10 mouse cellular contexts compared by ENCODE assay signal in genomic region chr12:108338572-108339190, GRCm38 (mm10). TPM values are rescaled to one million over a fixed set of nuclear protein-coding genes. Genes with fewer than 3 reads are reported as not detected.
DNase-seq lines count a peak whose midpoint lies in the region; TF ChIP-seq lines count a peak whose summit lies in the region.
"Had no signal": no experiment of that assay in that cellular context is flagged by ENCODE, and none has a peak within 500 bp of the region (broad histone marks: within the 10 kb centered on the region; RNA-seq: fewer than 3 reads in every experiment).

No protein-coding gene starts in this region.

- DNase-seq in gastrocnemius, adult 2 months: peak; percentile 46
- DNase-seq in gastrocnemius, postnatal 36 days: no peak
- no peak for DNase-seq in testis, postnatal 14 days (ENCODE audit: low spot score)
- DNase-seq in embryo, embryonic 10.5 days (ENCODE audit: low spot score): peak; percentile 79
- peak; percentile 67 for DNase-seq in kidney, postnatal 10 days
- DNase-seq in naive thymus-derived CD4-positive, alpha-beta T cell, adult 2 months (ENCODE audit: low read depth): peak; percentile 58
- DNase-seq in gastrocnemius, adult 8-10 months (ENCODE audit: low spot score in 2 of 2): no peak

- H3K4me1 ChIP-seq in testis, adult 2 months (ENCODE audit: control insufficient read depth, insufficient read depth, low read length): peaks cover 3% of the 10 kb centered on the region

- no peak for TF ChIP-seq POLR2A in testis, adult 2 months (IDR thresholded peaks at IDR 0.05; ENCODE audit: control insufficient read depth, low read depth, low read length)

- no peak overlapping the region for H3K4me3 ChIP-seq in gastrocnemius, adult 2 months
- H3K4me3 ChIP-seq in testis, adult 2 months (ENCODE audit: control insufficient read depth, low read depth, low read length): no peak overlapping the region
- H3K4me3 ChIP-seq: limb, embryonic 13.5 days; stomach, embryonic 15.5 days had no signal

- H3K36me3 ChIP-seq in testis, adult 2 months (ENCODE audit: control insufficient read depth, insufficient read depth, low read length): no peaks in the 10 kb centered on the region
- H3K36me3 ChIP-seq: limb, embryonic 13.5 days; stomach, embryonic 15.5 days had no signal

- TF ChIP-seq CTCF in gastrocnemius, adult 2 months (IDR thresholded peaks at IDR 0.05): peak; percentile 73
- TF ChIP-seq CTCF in testis, adult 2 months (IDR thresholded peaks at IDR 0.05; ENCODE audit: control insufficient read depth, insufficient read depth, insufficient replicate concordance, low read depth, low read length): peak; percentile 78; the same call in 1 of the 2 replicates

- intact Hi-C loops in gastrocnemius, adult 2 months (cut with DNase I): no loop called here
- intact Hi-C loops in gastrocnemius, postnatal 36 days (cut with DNase I): no loop called here

- no peaks in the 10 kb centered on the region for H3K27me3 ChIP-seq in testis, adult 2 months (ENCODE audit: control insufficient read depth, insufficient read depth, low read length)

- no peak overlapping the region for H3K27ac ChIP-seq in gastrocnemius, adult 2 months
- no peak overlapping the region for H3K27ac ChIP-seq in testis, adult 2 months (ENCODE audit: control insufficient read depth, insufficient read depth, low read depth, low read length)
- H3K27ac ChIP-seq: limb, embryonic 13.5 days; stomach, embryonic 15.5 days had no signal

RNA-seq across cellular contexts. Expression of gene Cyp46a1, which starts 4.5 kb away (rescaled TPM):
- under 1 TPM; 0.10 to 0.25 TPM for total RNA-seq in gastrocnemius, adult 2 months (2021)
- total RNA-seq in gastrocnemius, postnatal 36 days (2021): under 1 TPM in 1 of 2 experiments, not detected in 1; 0.26 TPM
- 17.9 and 19.7 TPM in 2 replicates for polyA plus RNA-seq in testis, adult 2 months (2012; rRNA removed)
- under 1 TPM; 0.13 to 0.44 (median 0.19) TPM for total RNA-seq in gastrocnemius, adult 8-10 months (2022)

RNA-seq across cellular contexts. Expression of gene Eml1, which starts 32.1 kb away (rescaled TPM):
- 100 to 1,000 TPM in 1 of 2 experiments, 10 to 100 TPM in 1; 93.4 to 111 TPM for total RNA-seq in gastrocnemius, adult 2 months (2021)
- 100 to 1,000 TPM in 1 of 2 experiments, 10 to 100 TPM in 1; 98.2 to 103 TPM for total RNA-seq in gastrocnemius, postnatal 36 days (2021)
- 3.8 and 4.0 TPM in 2 replicates for polyA plus RNA-seq in testis, adult 2 months (2012; rRNA removed)
- total RNA-seq in gastrocnemius, adult 8-10 months (2022): 100 to 1,000 TPM in 3 of 4 experiments, 10 to 100 TPM in 1; 92.6 to 123 (median 118) TPM

RNA-seq across cellular contexts. Expression of gene Hhipl1, which starts 32.6 kb away (rescaled TPM):
- total RNA-seq in gastrocnemius, adult 2 months (2021): 1 to 10 TPM in 1 of 2 experiments, under 1 TPM in 1; 0.66 to 1.1 TPM
- 1 to 10 TPM in 1 of 2 experiments, under 1 TPM in 1; 0.74 to 1.3 TPM for total RNA-seq in gastrocnemius, postnatal 36 days (2021)
- 0.82 and 1.0 TPM in 2 replicates for polyA plus RNA-seq in testis, adult 2 months (2012; rRNA removed)
- under 1 TPM; 0.44 to 0.74 (median 0.69) TPM for total RNA-seq in gastrocnemius, adult 8-10 months (2022)

Comparison
In these comparisons a context has a peak if more than half of its experiments do, and no peak if none do; other contexts are left out.
1. DNase-seq: peak in gastrocnemius, adult 2 months (single experiment), embryo, embryonic 10.5 days (single experiment), kidney, postnatal 10 days (single experiment) and naive thymus-derived CD4-positive, alpha-beta T cell, adult 2 months (single experiment); none in gastrocnemius, postnatal 36 days (0 of 2), testis, postnatal 14 days (single experiment) and gastrocnemius, adult 8-10 months (0 of 2).